Mouse (Mus musculus): Measurements from ENCODE around the gene Prdm8. TPM values are rescaled to one million over a fixed set of nuclear protein-coding genes. Genes with fewer than 3 reads are reported as not detected.

The Prdm8 gene
- total and polyA plus RNA-seq, 3 experiments: 0.10 to 0.29 (median 0.18) TPM

DNA sequence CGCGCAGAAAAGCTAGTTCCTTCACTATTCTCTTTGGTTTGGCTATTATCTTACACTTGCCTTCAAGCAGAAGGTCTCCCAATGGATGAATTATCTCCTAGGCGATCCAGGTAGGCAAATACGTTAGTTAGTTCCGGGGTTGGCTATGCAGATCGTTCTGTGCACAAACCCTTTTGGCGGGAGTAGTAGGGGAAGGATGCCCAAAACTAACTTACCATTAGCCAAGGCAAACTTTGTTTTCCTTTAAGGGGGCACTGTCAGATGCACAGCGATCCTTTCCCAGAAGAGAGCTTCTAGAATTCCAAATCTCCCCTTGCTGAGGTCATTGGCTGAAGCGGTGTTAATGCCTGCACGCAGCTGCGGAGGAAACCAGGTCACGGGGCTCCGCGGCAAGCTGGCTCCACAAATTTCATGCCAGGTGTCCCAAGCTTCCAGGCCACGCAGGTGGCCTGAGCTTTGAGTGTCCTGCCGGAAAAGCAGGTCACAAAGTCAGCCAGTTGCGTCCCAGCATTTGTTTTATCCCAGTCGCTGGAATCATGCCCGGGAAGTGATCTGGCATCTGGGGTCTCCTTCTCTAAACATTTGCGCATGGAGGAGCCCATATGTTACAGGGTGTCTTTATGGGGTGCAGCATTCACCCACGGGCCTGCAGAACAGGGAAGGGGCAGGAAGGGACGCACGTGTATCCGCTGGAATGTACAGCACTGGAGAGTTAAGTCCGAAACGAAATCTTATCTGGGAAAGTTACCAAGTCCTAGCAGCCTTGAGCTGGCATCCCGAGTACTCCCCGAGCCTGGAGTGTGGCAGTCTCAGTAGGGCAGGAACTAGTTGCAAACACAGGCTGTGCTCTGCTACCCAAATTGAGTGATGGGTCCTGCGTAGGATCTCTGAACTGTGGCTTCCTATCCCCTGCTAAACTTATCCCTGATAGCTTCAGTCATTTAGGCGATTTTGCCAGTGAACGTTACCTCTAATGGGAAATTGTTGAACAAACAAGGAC, 22.5 kb downstream of the Prdm8 start:
- H3K4me3 ChIP-seq: no peak overlapping the region
- TF ChIP-seq EP300 (IDR thresholded peaks at IDR 0.05; ENCODE audit: insufficient read depth, low read depth, low read length) (no peak), CTCF (IDR thresholded peaks at IDR 0.05) (no peak), POLR2A (IDR thresholded peaks at IDR 0.05; ENCODE audit: insufficient read depth, low read depth, low read length) (no peak)
- H3K27me3 ChIP-seq (ENCODE audit: control insufficient read depth, insufficient read depth, low read length): peaks cover 23% of the 10 kb centered on the region
- 4% methylated on average over 31 of the region's 31 CpGs for WGBS
- H3K36me3 ChIP-seq (ENCODE audit: control insufficient read depth, insufficient read depth, low read length): no peaks in the 10 kb centered on the region
- H3K4me1 ChIP-seq (ENCODE audit: control insufficient read depth, insufficient read depth, low read length): no peaks in the 10 kb centered on the region
- H3K27ac ChIP-seq: no peak overlapping the region
- H3K79me2 ChIP-seq (replicated peaks; ENCODE audit: control insufficient read depth, insufficient read depth, low read length): no peaks in the 10 kb centered on the region
- DNase-seq: peak in 1 of 2 experiments; percentile 8
- intact Hi-C loops (cut with DNase I): loop anchor here (10.0 kb wide), 1 partner anchor 485 kb away; no protein-coding TSS in a partner anchor
- H3K9ac ChIP-seq (ENCODE audit: low read depth, low read length): no peak overlapping the region

DNA sequence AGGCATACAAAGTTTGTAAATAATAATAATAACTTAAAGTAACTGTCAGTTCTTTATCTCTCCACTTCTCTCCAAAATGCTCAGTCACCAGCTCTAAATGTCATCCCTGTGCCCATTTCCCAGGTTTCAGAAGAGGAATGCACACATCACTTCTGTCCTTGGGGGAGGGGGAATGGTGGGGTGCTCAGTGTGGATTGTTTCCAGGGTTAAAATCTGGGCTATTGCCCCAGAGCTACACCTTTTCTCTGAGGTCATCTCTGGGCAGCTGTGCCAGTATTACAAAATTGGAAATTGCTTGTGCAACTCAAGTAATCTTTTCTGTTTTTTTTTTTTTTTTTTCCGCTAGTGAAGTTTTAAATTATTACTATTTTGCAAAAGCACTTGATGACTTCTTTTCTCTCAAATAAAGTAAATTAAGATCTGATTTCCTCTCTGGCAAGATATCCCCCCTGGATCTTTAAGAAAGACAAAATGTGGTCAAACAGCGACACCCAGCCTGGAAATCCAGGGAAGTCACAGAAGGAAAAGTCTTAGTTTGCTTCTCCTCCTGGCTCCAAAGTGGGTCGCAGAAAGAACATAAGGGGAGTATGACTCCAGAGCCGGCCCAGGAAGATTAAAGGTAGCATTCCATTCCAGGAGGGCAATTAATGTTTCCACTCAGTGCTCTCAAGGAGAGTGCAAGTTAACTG, 25.4 kb downstream of the Prdm8 start:
- intact Hi-C loops (cut with DNase I): no loop called here

DNA sequence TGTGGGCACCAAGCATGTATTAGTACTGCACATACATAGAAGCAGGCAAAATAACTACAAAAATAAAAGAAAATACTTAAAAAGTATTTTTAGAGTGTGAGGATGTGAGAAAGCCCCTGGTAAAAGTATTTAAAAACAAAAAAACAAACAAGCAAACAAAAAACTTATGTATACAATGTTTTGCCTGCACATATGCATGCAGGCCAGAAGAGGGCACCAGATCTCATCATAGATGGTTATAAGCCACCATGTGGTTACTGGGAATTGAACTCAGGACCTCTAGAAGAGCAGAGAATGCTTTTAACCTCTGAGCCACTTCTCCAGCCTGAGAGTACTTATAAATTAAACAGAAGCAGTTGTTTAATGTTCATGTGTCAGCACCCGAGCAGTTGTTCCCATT, 28.0 kb downstream of the Prdm8 start:
- TF ChIP-seq POLR2A (IDR thresholded peaks at IDR 0.05; ENCODE audit: insufficient read depth, low read depth, low read length): no peak
- peak; percentile 30 for TF ChIP-seq CTCF (IDR thresholded peaks at IDR 0.05)
- Histone ChIP-seq H3K9ac (ENCODE audit: low read depth, low read length) (no peak overlapping the region), H3K36me3 (ENCODE audit: control insufficient read depth, insufficient read depth, low read length) (no peaks in the 10 kb centered on the region), H3K4me1 (ENCODE audit: control insufficient read depth, insufficient read depth, low read length) (no peaks in the 10 kb centered on the region; the same call in 1 of the 2 replicates), H3K4me3 (no peak overlapping the region), H3K79me2 (replicated peaks; ENCODE audit: control insufficient read depth, insufficient read depth, low read length) (no peaks in the 10 kb centered on the region), H3K27me3 (ENCODE audit: control insufficient read depth, insufficient read depth, low read length) (no peaks in the 10 kb centered on the region; the same call in 1 of the 2 replicates), H3K27ac (no peak overlapping the region)
- intact Hi-C loops (cut with DNase I): loop anchor here (5.0 kb wide), 1 partner anchor 1068 kb away; no protein-coding TSS in a partner anchor
- WGBS: 91% methylated on average over 1 of the region's 1 CpGs
- DNase-seq: no peak

More for the DNA sequence above, 25.4 kb downstream of the Prdm8 start:
- no peaks in the 10 kb centered on the region for H3K36me3 ChIP-seq (ENCODE audit: control insufficient read depth, insufficient read depth, low read length)
- peaks cover 7% of the 10 kb centered on the region for H3K27me3 ChIP-seq (ENCODE audit: control insufficient read depth, insufficient read depth, low read length)
- no peak overlapping the region for H3K27ac ChIP-seq
- TF ChIP-seq POLR2A (IDR thresholded peaks at IDR 0.05; ENCODE audit: insufficient read depth, low read depth, low read length) (no peak), EP300 (IDR thresholded peaks at IDR 0.05; ENCODE audit: insufficient read depth, low read depth, low read length) (no peak), CTCF (IDR thresholded peaks at IDR 0.05) (no peak)
- 51% methylated on average over 4 of the region's 4 CpGs for WGBS
- no peak overlapping the region for H3K9ac ChIP-seq (ENCODE audit: low read depth, low read length)
- H3K4me1 ChIP-seq (ENCODE audit: control insufficient read depth, insufficient read depth, low read length): no peaks in the 10 kb centered on the region
- no peak for DNase-seq
- H3K79me2 ChIP-seq (replicated peaks; ENCODE audit: control insufficient read depth, insufficient read depth, low read length): no peaks in the 10 kb centered on the region
- no peak overlapping the region for H3K4me3 ChIP-seq

DNA sequence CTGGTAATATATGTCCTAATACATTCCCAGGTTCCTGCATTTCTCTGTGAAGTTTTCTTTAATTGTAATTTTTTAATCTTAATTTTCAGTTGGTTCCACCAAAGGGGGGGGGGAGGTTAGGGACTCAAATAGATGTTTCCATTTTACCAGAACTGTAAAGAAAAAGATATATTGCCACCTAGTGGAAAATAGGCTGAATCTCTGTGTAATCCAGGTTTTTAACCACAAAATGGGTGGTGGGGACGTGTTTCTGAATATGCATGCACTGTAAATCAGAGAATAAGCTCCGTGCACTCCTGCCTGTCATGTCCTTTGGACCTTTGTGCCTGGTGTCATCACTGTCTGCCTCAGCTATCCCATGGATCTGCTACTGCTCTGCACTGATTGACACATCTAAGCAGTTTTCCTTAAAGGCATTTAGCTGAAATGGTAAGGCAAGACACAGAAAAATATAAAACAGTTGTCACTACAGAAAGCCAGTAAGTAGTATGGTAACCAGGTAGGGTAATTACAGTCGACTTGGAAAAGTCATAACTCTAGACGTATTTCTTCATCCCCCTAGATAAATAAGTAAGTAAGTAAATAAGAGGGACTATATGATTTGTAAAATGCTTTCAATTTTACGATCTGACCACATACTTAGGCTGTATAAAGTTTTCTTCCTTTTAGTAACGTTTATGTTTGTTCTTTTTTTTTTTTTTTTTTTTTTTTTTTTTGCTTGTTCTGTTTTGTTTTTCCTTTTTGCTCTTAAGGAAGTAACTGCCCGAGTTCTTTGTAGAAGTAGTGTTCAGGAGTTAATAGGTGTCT, 31.6 kb downstream of the Prdm8 start:
- H3K36me3 ChIP-seq (ENCODE audit: control insufficient read depth, insufficient read depth, low read length): no peaks in the 10 kb centered on the region
- WGBS: 45% methylated on average over 7 of the region's 7 CpGs
- no peaks in the 10 kb centered on the region for H3K27me3 ChIP-seq (ENCODE audit: control insufficient read depth, insufficient read depth, low read length)
- no peak overlapping the region for H3K27ac ChIP-seq
- no peaks in the 10 kb centered on the region; the same call in 1 of the 2 replicates for H3K4me1 ChIP-seq (ENCODE audit: control insufficient read depth, insufficient read depth, low read length)
- H3K79me2 ChIP-seq (replicated peaks; ENCODE audit: control insufficient read depth, insufficient read depth, low read length): no peaks in the 10 kb centered on the region
- H3K4me3 ChIP-seq: no peak overlapping the region
- no peak for TF ChIP-seq POLR2A (IDR thresholded peaks at IDR 0.05; ENCODE audit: insufficient read depth, low read depth, low read length)
- TF ChIP-seq CTCF (IDR thresholded peaks at IDR 0.05): peak; percentile 57
- intact Hi-C loops (cut with DNase I): loop anchor here (5.0 kb wide), 1 partner anchor 1071 kb away; no protein-coding TSS in a partner anchor
- DNase-seq: no peak
- H3K9ac ChIP-seq (ENCODE audit: low read depth, low read length): no peak overlapping the region

DNA sequence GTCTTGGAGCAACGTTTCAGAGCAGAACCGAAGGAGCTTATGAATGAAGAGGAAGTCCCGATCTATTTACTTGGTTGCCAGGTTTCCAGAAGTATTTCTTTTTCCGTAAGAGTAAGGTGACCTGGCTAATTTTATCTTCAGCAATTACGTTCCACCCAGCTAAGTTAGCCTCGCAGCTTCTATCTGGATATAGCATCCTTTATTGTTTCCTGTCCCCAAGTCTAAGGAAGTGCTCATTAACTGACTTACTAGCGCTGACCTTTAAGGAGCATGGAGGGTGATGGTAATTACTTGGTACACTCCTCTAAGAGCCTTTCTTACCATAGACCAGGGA, 32.2 kb downstream of the Prdm8 start:
- WGBS: 12% methylated on average over 7 of the region's 7 CpGs
- H3K27me3 ChIP-seq (ENCODE audit: control insufficient read depth, insufficient read depth, low read length): no peaks in the 10 kb centered on the region
- no peak overlapping the region for H3K27ac ChIP-seq
- no peak overlapping the region for H3K4me3 ChIP-seq
- intact Hi-C loops (cut with DNase I): loop anchor here (5.0 kb wide), 1 partner anchor 1072 kb away; no protein-coding TSS in a partner anchor
- H3K9ac ChIP-seq (ENCODE audit: low read depth, low read length): no peak overlapping the region
- no peaks in the 10 kb centered on the region for H3K36me3 ChIP-seq (ENCODE audit: control insufficient read depth, insufficient read depth, low read length)
- no peak for DNase-seq
- TF ChIP-seq CTCF (IDR thresholded peaks at IDR 0.05): no peak
- no peak for TF ChIP-seq POLR2A (IDR thresholded peaks at IDR 0.05; ENCODE audit: insufficient read depth, low read depth, low read length)
- no peak for TF ChIP-seq EP300 (IDR thresholded peaks at IDR 0.05; ENCODE audit: insufficient read depth, low read depth, low read length)
- H3K4me1 ChIP-seq (ENCODE audit: control insufficient read depth, insufficient read depth, low read length): no peaks in the 10 kb centered on the region; the same call in 1 of the 2 replicates
- no peaks in the 10 kb centered on the region for H3K79me2 ChIP-seq (replicated peaks; ENCODE audit: control insufficient read depth, insufficient read depth, low read length)

All from heart, adult 2 months (tissue).